Mouse (Mus musculus) embryonic facial prominence, embryonic 14.5 days (tissue): ENCODE measurements around the gene Il20. TPM values are rescaled to one million over a fixed set of nuclear protein-coding genes. Genes with fewer than 3 reads are reported as not detected.

ENCODE experiments used
- ATAC-seq: fragments of 200-750 bp; cut with Nextera tagmentation; 2 replicates; pipeline ENCODE4 v1.8.0; 2017; ENCODE audit warnings: low read depth, moderate number of reproducible peaks, moderate TSS enrichment
- DNase-seq: peaks from one replicate; pipeline ENCODE4 v3.0.0-alpha.2; 2015; ENCODE audit warnings: low spot score
- H3K27ac ChIP-seq: fragments of 300-500 bp; sonication (generic); replicated peaks from 2 replicates; pipeline ENCODE4 v1.5.1; 2014; ENCODE audit warnings: low read depth, mild to moderate bottlenecking, low read length, moderate library complexity
- H3K27me3 ChIP-seq: fragments of 300-500 bp; sonication (generic); replicated peaks from 2 replicates; pipeline ENCODE4 v1.6.1; 2014; ENCODE audit warnings: low read length; ENCODE audit not compliant: control insufficient read depth, insufficient read depth
- H3K36me3 ChIP-seq: fragments of 300-500 bp; sonication (generic); 2 replicates; pipeline ENCODE4 v1.6.1; 2014; ENCODE audit warnings: low read length, mixed read lengths; ENCODE audit not compliant: control insufficient read depth, insufficient read depth
- H3K4me1 ChIP-seq: fragments of 300-500 bp; sonication (generic); 2 replicates; pipeline ENCODE4 v1.6.1; 2014; ENCODE audit warnings: antibody characterized with exemption, low read length; ENCODE audit not compliant: control insufficient read depth, insufficient read depth
- H3K4me2 ChIP-seq: fragments of 300-500 bp; sonication (generic); 2 replicates; pipeline ENCODE4 v1.6.1; 2014; ENCODE audit warnings: low read depth, mild to moderate bottlenecking, low read length, moderate library complexity, mixed read lengths
- H3K4me3 ChIP-seq: fragments of 300-500 bp; sonication (generic); 2 replicates; pipeline ENCODE4 v1.5.1; 2014; ENCODE audit warnings: low read depth, mild to moderate bottlenecking, low read length
- H3K9ac ChIP-seq: fragments of 300-500 bp; sonication (generic); 2 replicates; pipeline ENCODE4 v1.6.1; 2014; ENCODE audit warnings: low read depth, mild to moderate bottlenecking, low read length, moderate library complexity, mixed read lengths
- H3K9me3 ChIP-seq: fragments of 300-500 bp; sonication (generic); 2 replicates; pipeline ENCODE4 v1.6.1; 2016; ENCODE audit warnings: low read length; ENCODE audit not compliant: control insufficient read depth
- WGBS: fragments of 180-500 bp; shearing (Covaris S2); extraction: QIAGEN DNeasy Blood & Tissue Kit; methylation state at CpG from one replicate; pipeline ENCODE4 v1.1.7; 2014; 5-methylcytosine and 5-hydroxymethylcytosine counted together
- polyA plus RNA-seq: library from polyadenylated mRNA; unstranded; fragments of >200 nt; fragmentation: Nextera tagmentation; extraction: Ambion mirVana; gene quantifications from 2 replicates; pipeline ENCODE4 v1.2.1, GENCODE M21; 2014

Il20 gene
- polyA plus RNA-seq, 1 experiment from 2014 or later: not detected

DNA sequence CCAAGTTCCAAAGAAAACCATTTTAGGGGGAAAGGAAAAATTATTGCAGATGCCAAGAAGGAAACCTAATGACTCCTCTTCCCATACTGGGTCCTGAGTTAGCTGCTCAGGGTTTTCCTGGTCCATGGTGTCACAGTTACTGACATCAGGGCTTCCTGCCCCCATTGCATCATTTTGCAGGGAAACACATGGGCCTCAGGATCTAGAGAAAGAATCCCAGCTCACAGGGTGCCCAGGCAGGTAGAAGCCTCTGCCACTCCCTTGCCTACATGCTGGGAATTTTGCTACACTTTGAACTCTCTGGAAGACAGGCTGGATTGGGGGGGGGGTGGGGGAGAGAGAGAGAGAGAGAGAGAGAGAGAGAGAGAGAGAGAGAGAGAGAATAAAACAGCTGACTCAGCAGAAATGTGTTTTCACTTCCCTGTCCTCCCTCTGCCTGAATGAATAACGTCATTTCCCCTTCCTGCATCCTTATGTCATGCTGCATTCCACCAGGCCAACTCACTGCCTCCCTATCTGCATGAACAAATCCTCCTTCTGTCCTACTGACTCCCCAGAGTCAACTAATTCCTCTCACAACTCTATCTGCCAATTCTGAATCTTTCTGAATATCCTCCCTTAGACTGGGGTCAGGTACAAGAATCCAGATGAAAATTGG, 7.2 kb upstream of the Il20 start:
- no peak overlapping the region for H3K9ac ChIP-seq
- DNase-seq: no peak
- no peak for ATAC-seq
- WGBS: 13% methylated on average over 1 of the region's 1 CpGs
- no peaks in the 10 kb centered on the region for H3K27me3 ChIP-seq
- H3K36me3 ChIP-seq: no peaks in the 10 kb centered on the region
- H3K4me1 ChIP-seq: no peaks in the 10 kb centered on the region
- no peak overlapping the region for H3K4me2 ChIP-seq
- no peaks in the 10 kb centered on the region for H3K9me3 ChIP-seq
- no peak overlapping the region for H3K27ac ChIP-seq
- H3K4me3 ChIP-seq: no peak overlapping the region

DNA sequence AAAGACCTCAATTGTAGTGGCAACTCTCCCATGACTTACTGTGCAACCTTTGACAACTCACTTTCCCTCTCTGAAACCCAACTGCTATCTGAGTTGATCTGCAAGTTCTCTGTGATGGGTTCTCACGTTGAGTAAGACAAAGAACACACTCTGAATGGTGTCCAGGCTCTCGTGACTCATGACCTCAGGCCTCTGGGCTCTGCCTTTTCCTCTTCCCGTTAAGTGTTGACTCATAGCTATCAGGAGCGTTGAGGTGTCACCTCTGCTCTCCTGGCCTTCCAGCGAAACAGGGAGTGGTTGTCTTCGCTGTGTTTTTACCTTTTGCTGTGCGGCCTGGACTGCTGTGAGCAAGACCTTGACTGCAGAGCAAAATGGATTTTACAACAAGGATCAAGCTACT, 8.7 kb downstream of the Il20 start:
- H3K4me1 ChIP-seq: no peaks in the 10 kb centered on the region
- H3K27ac ChIP-seq: no peak overlapping the region
- H3K27me3 ChIP-seq: no peaks in the 10 kb centered on the region
- no peaks in the 10 kb centered on the region for H3K9me3 ChIP-seq
- no peaks in the 10 kb centered on the region for H3K36me3 ChIP-seq
- no peak overlapping the region for H3K9ac ChIP-seq
- DNase-seq: no peak
- 77% methylated on average over 7 of the region's 7 CpGs for WGBS
- H3K4me2 ChIP-seq: no peak overlapping the region
- no peak for ATAC-seq
- no peak overlapping the region for H3K4me3 ChIP-seq

DNA sequence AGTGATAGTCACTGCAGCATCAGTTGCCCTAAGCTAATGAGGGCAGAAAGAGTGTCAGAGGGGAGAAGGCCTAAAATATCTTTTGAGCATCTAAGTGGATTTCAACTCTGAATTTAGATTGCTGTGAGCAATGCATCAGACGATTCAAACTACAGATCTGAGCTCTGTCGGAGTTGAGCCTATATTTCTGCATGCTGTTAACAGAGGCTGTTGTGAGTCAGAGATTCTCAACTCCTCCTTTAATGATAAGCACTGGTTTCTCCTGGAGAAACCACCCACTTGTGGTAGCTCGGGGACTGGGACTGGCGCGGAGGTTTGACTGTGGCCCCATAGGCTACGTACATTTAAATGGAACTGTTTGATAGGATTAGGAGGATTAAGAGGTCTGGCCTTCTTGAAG, 16.8 kb downstream of the Il20 start:
- Histone ChIP-seq H3K36me3 (no peaks in the 10 kb centered on the region), H3K4me3 (no peak overlapping the region), H3K9ac (no peak overlapping the region), H3K27ac (no peak overlapping the region), H3K4me1 (no peaks in the 10 kb centered on the region), H3K27me3 (no peaks in the 10 kb centered on the region), H3K9me3 (no peaks in the 10 kb centered on the region), H3K4me2 (no peak overlapping the region)
- WGBS: 57% methylated on average over 6 of the region's 6 CpGs
- no peak for DNase-seq
- ATAC-seq: no peak

DNA sequence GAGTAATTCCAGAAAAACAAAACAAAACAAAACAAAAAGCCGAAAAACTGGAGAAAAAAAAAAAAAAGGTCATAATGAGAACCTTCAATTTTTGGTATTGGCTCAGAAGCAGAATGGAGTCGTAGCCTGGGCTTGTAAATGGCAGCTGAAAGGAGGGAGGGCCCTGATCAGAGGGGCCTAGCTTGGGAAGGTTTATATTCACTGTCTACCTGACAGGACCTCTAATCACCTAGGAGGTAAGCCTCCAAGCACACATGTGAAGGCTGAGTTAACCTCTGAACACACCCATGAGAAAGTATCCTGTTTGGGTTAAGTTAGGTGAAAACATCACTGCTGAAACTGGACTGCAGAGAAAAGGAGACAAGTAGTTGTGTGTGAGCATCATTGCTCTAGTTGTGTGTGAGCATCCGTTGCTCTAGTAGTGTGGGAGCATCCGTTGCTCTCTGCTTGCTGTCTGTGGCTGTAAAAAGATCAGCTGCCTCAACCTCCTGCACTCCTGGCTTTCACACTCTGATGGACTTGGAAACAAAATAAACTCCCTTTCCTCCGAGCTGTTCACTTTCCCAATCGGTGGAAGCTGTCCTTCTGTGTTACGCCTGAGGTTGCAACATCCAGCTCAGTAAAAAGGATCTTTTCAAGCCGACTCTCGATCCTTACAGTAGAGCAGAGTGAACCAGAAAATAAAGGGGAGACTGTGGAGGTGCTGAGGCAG, 17.8 kb downstream of the Il20 start:
- ATAC-seq (no peak), DNase-seq (no peak)
- H3K4me2 ChIP-seq: no peak overlapping the region
- H3K9ac ChIP-seq: no peak overlapping the region
- no peak overlapping the region for H3K4me3 ChIP-seq
- no peaks in the 10 kb centered on the region for H3K27me3 ChIP-seq
- no peaks in the 10 kb centered on the region for H3K9me3 ChIP-seq
- WGBS: 62% methylated on average over 9 of the region's 9 CpGs
- H3K36me3 ChIP-seq: no peaks in the 10 kb centered on the region
- no peaks in the 10 kb centered on the region for H3K4me1 ChIP-seq
- no peak overlapping the region for H3K27ac ChIP-seq

DNA sequence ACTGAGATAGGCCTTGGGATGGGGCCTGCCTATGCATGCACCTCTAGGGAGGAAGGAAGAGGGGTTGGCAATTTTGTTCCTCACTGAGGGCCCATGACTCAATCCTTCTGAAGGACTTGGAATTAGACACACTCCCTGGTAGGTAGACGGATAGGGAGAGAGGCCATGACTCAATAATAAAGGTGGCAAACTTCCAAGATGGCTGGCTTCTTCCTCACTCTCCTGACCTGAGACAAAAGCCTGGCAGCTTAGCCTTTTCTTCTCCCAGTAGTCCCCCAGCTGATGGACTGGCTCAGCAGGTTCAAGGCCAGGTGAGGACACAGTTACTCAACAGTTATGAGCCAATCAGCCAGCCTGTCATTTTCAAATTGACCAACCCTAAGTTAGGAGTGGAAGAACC, 18.8 kb downstream of the Il20 start:
- no peak for ATAC-seq

DNA sequence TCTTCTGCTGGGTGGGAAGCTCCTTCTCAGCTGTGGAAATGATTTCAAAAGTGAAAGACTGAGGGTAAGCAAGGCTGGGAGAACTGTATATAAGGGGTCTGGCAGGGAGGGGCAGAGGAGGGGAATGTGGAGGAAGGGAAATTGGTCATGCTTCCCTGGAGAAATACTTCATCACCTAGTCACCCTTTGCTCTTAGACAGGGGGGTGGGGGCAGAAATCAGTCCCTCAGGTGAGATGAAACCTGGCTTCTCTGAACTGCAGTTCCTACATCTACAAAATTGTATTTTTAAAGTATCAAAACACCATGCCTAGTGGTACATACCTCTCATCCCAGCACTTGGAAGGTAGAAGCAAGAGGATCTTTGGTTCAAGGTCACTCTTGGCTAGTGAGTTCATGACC, 23.9 kb downstream of the Il20 start, which contains the start of gene Il24:
Il24 (minus strand) TSS at position 101 of the 400 bp plus-strand sequence.
- Histone ChIP-seq H3K9ac (no peak within 1 kb of the TSS), H3K4me3 (no peak within 1 kb of the TSS), H3K27ac (no peak within 1 kb of the TSS), H3K4me1 (no peaks in the 10 kb centered on the region), H3K4me2 (no peak within 1 kb of the TSS), H3K36me3 (no peaks in the 10 kb centered on the region), H3K9me3 (no peaks in the 10 kb centered on the region), H3K27me3 (no peaks in the 10 kb centered on the region)
- DNase-seq (no peak), ATAC-seq (no peak)

More for the DNA sequence above, 18.8 kb downstream of the Il20 start:
- H3K4me2 ChIP-seq: no peak overlapping the region
- no peak overlapping the region for H3K9ac ChIP-seq
- H3K4me1 ChIP-seq: no peaks in the 10 kb centered on the region
- H3K9me3 ChIP-seq: no peaks in the 10 kb centered on the region
- 69% methylated on average over 1 of the region's 1 CpGs for WGBS
- no peak overlapping the region for H3K4me3 ChIP-seq
- DNase-seq: no peak
- no peak overlapping the region for H3K27ac ChIP-seq
- no peaks in the 10 kb centered on the region for H3K27me3 ChIP-seq
- H3K36me3 ChIP-seq: no peaks in the 10 kb centered on the region

DNA sequence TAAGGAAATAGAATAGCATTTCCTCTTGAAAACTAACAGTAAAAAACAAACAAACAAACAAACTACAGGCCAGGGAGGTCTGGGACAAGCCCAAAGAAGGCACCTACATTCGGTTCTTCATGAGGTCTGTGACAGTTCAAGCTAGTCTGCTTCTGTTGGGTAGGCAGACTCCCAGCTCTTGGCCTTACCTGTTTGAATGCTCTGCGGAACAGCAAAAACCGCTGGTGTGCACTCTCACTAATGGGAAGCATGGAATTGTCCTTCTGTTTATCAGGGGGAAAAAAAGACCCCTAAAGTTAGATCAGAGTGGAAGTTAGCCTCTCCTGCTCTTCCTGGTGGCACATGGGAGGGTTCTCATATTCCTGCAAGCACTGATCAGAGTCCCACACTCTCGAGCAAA, 28.1 kb downstream of the Il20 start:
- no peaks in the 10 kb centered on the region for H3K4me1 ChIP-seq
- no peak overlapping the region for H3K9ac ChIP-seq
- WGBS: 84% methylated on average over 4 of the region's 4 CpGs
- ATAC-seq (no peak), DNase-seq (no peak)
- no peak overlapping the region for H3K4me2 ChIP-seq
- peaks cover 16% of the 10 kb centered on the region for H3K27me3 ChIP-seq
- H3K36me3 ChIP-seq: no peaks in the 10 kb centered on the region
- no peak overlapping the region for H3K4me3 ChIP-seq
- H3K27ac ChIP-seq: no peak overlapping the region
- H3K9me3 ChIP-seq: no peaks in the 10 kb centered on the region

DNA sequence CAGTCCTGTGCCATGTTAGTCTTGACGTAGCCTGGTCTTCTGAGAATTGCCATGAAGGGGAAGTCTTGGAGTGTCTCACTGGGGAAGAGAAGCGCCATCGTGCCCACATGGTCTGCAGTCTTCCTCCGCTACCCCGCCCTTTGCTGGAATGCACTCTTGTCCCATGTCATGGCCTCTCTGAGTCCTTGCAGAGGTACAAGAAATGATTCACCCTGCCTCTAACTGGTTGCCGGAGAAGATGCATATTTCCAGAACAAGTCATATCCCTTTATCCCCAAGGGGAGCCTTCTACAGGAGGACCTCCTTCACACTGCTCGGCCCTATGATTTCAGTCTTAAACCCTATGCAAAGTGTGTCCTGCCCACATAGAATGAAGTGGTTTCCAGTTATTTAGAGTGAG, 31.3 kb downstream of the Il20 start:
- H3K9me3 ChIP-seq: no peaks in the 10 kb centered on the region
- no peak for ATAC-seq
- H3K4me3 ChIP-seq: no peak overlapping the region
- peaks cover 26% of the 10 kb centered on the region for H3K27me3 ChIP-seq
- H3K4me2 ChIP-seq: no peak overlapping the region
- H3K4me1 ChIP-seq: no peaks in the 10 kb centered on the region
- 91% methylated on average over 7 of the region's 7 CpGs for WGBS
- no peak overlapping the region for H3K27ac ChIP-seq
- no peaks in the 10 kb centered on the region for H3K36me3 ChIP-seq
- no peak overlapping the region for H3K9ac ChIP-seq
- DNase-seq: no peak
